Mouse (Mus musculus) liver, embryonic 13.5 days (tissue): ENCODE results near the gene Casp2. TPM values are rescaled to one million over a fixed set of nuclear protein-coding genes. Genes with fewer than 3 reads are reported as not detected.

ENCODE experiments used
- ATAC-seq: fragments of 200-750 bp; cut with Nextera tagmentation; 2 replicates; pipeline ENCODE4 v1.8.0; 2017; ENCODE audit warnings: low read depth, mild to moderate bottlenecking, moderate number of reproducible peaks, moderate library complexity
- DNase-seq: peaks from one replicate; pipeline ENCODE4 v3.0.0; 2022
- H3K27ac ChIP-seq: fragments of 300-500 bp; sonication (generic); 2 replicates; pipeline ENCODE4 v1.5.1; 2015; ENCODE audit warnings: moderate library complexity, mild to moderate bottlenecking, inconsistent platforms
- H3K27me3 ChIP-seq: fragments of 300-500 bp; sonication (generic); 2 replicates; pipeline ENCODE4 v1.6.1; 2015; ENCODE audit warnings: mild to moderate bottlenecking, inconsistent platforms
- H3K36me3 ChIP-seq: fragments of 300-500 bp; sonication (generic); 2 replicates; pipeline ENCODE4 v1.6.1; 2015; ENCODE audit warnings: mild to moderate bottlenecking, inconsistent platforms
- H3K4me1 ChIP-seq: fragments of 300-500 bp; sonication (generic); replicated peaks from 2 replicates; pipeline ENCODE4 v1.6.1; 2015; ENCODE audit warnings: inconsistent platforms
- H3K4me2 ChIP-seq: fragments of 300-500 bp; sonication (generic); 2 replicates; pipeline ENCODE4 v1.6.1; 2015; ENCODE audit warnings: inconsistent platforms, mild to moderate bottlenecking, moderate library complexity
- H3K4me3 ChIP-seq: fragments of 300-500 bp; sonication (generic); replicated peaks from 2 replicates; pipeline ENCODE4 v1.5.1; 2015; ENCODE audit warnings: mild to moderate bottlenecking, inconsistent platforms
- H3K9ac ChIP-seq: fragments of 300-500 bp; sonication (generic); 2 replicates; pipeline ENCODE4 v1.6.1; 2015; ENCODE audit warnings: mild to moderate bottlenecking, inconsistent platforms
- H3K9me3 ChIP-seq: fragments of 300-500 bp; sonication (generic); replicated peaks from 2 replicates; pipeline ENCODE4 v1.6.1; 2016; ENCODE audit warnings: inconsistent platforms
- WGBS: fragments of 180-500 bp; shearing (Covaris S2); methylation state at CpG from one replicate; pipeline ENCODE4 v1.1.7; 2015; ENCODE audit not compliant: insufficient replicate concordance; 5-methylcytosine and 5-hydroxymethylcytosine counted together
- polyA plus RNA-seq: library from polyadenylated mRNA; unstranded; fragments of >200 nt; fragmentation: Nextera tagmentation; extraction: Ambion mirVana; gene quantifications from 2 replicates; pipeline ENCODE4 v1.2.1, GENCODE M21; 2015

The Casp2 gene
- polyA plus RNA-seq, 1 experiment from 2014 or later: 26.0 TPM

DNA sequence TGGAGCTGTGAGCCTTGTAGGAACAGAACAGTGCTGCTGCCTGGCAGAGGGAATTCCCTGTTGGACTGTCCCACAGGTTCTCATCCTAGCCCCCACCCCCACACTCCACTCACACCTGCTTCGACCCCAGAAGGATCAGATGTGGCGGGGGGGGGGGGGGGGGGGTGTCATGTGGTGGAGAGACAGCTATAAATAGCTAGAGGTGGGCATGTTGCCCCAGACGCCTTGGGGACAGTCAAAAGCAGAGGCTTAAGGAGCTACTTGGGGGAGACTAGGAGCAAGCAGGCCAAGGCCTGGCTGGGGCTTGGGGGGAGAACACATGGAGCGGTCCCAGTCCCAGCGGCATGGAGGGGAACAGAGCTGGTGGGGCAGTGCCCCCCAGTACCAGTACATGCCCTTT is 21.7 kb downstream of the Casp2 start, which contains the start of gene Clcn1:
Gene Clcn1 (plus strand): TSS at position 238 of the 400 bp plus-strand sequence.
- DNase-seq (no peak), ATAC-seq (no peak)
- no peaks in the 10 kb centered on the region for H3K4me1 ChIP-seq
- no peak within 1 kb of the TSS for H3K4me2 ChIP-seq
- no peak within 1 kb of the TSS for H3K4me3 ChIP-seq
- H3K36me3 ChIP-seq: peaks cover 32% of the 10 kb centered on the region
- H3K9me3 ChIP-seq: no peaks in the 10 kb centered on the region
- H3K27ac ChIP-seq: no peak within 1 kb of the TSS
- WGBS: 79% methylated on average over 4 of the region's 5 CpGs
- no peaks in the 10 kb centered on the region for H3K27me3 ChIP-seq
- H3K9ac ChIP-seq: no peak within 1 kb of the TSS

DNA sequence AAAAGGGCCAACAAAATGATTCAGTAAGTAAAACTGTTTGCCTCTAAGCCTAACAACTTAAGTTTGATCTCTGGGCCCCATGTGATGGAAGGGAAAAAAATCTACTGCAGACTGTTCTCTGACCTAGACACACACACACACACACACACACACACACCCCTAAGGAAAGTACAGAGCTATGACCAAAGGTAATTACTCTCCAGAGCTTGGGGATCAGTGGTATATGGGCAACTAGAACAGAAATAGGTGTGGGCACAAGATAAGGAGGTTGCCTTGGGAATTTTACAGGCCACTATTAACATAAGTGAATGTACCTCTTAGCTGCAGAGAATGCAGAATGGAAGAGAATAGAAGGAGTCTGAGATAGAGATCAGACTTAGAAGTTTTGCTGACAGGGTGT is 22.8 kb downstream of the Casp2 start:
- DNase-seq (no peak), ATAC-seq (no peak)
- Histone ChIP-seq H3K9ac (no peak overlapping the region), H3K36me3 (peaks cover 20% of the 10 kb centered on the region), H3K4me3 (no peak overlapping the region), H3K9me3 (no peaks in the 10 kb centered on the region), H3K4me2 (no peak overlapping the region), H3K27ac (no peak overlapping the region), H3K4me1 (no peaks in the 10 kb centered on the region), H3K27me3 (no peaks in the 10 kb centered on the region)

DNA sequence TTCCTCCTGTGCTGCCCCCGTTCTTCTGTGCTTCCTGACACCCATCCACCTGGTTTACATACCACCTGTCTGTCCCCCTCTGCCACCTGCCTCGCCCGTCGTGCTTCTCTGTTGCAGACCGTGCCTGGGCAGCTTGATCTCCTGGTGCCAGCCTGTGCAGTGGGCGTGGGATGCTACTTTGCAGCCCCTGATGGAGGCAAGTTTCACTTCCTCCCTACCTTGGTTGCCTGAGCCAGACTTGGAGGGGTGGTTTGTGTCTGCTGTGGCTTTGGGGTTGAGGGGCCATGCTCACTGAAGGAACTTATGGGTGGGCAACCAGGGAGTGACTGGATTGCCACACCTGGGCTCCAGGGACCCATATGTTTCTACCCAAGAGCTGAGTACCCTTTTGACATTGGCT is 28.5 kb downstream of the Casp2 start:
- H3K9ac ChIP-seq: no peak overlapping the region
- ATAC-seq: no peak
- 63% methylated on average over 6 of the region's 6 CpGs for WGBS

DNA sequence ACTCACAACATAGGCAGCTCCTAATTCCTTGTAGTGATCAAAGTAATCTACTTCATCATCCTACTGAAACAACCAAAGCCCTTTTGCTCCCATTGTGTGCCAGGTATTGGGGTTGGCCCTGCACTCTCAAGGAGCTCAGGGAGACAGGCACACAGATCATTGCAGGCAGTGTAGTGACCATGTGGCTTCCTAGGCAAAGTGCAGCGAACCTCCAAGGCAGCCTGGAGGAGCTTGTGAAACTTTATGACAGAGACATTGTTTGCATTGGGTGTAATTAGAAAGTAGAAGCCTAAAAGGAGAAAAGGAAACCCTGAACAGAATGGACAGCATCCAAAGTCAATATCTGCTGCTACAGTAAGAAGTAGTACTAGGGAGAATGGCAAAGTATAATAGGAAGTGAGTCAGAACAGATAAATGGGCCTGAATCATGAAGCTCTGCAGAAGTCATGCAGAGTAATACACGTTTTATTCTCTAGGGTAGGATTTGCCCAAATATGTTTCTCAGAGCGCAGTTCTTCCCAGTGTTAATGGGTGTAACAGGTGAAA is 30.8 kb downstream of the Casp2 start:
- H3K4me1 ChIP-seq: no peaks in the 10 kb centered on the region
- no peak overlapping the region for H3K4me2 ChIP-seq
- no peak overlapping the region for H3K4me3 ChIP-seq
- 58% methylated on average over 3 of the region's 3 CpGs for WGBS
- H3K27me3 ChIP-seq: no peaks in the 10 kb centered on the region
- H3K27ac ChIP-seq: no peak overlapping the region
- no peaks in the 10 kb centered on the region for H3K36me3 ChIP-seq
- no peak overlapping the region for H3K9ac ChIP-seq
- DNase-seq (no peak), ATAC-seq (no peak)
- no peaks in the 10 kb centered on the region for H3K9me3 ChIP-seq

More for the DNA sequence above, 28.5 kb downstream of the Casp2 start:
- Histone ChIP-seq H3K4me3 (no peak overlapping the region), H3K4me2 (no peak overlapping the region), H3K27ac (no peak overlapping the region), H3K27me3 (no peaks in the 10 kb centered on the region), H3K4me1 (no peaks in the 10 kb centered on the region), H3K9me3 (no peaks in the 10 kb centered on the region), H3K36me3 (no peaks in the 10 kb centered on the region)
- no peak for DNase-seq

DNA sequence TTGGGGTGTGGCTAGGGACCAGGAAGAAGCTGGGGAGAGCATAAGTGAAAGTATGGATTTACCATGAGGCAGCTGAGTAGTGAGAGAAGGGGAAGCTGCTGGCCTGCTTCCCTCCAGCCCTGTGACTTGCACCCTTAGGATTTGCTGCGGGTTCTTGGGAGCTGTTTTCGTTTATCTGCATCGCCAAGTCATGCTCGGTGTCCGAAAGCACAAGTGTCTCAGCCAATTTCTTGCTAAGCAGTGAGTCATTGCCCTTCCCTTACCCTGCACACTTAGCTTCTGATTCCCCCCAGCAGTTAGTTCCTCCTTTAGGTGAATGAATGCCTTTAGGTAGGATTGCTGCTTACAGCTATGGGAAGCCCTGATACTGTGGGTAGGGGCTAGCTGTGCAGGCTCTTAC is 34.6 kb downstream of the Casp2 start:
- Histone ChIP-seq H3K27ac (no peak overlapping the region), H3K9me3 (no peaks in the 10 kb centered on the region), H3K9ac (no peak overlapping the region), H3K27me3 (no peaks in the 10 kb centered on the region), H3K4me1 (no peaks in the 10 kb centered on the region), H3K4me3 (no peak overlapping the region), H3K4me2 (no peak overlapping the region), H3K36me3 (no peaks in the 10 kb centered on the region)
- ATAC-seq: no peak
- 33% methylated on average over 5 of the region's 5 CpGs for WGBS
- no peak for DNase-seq

DNA sequence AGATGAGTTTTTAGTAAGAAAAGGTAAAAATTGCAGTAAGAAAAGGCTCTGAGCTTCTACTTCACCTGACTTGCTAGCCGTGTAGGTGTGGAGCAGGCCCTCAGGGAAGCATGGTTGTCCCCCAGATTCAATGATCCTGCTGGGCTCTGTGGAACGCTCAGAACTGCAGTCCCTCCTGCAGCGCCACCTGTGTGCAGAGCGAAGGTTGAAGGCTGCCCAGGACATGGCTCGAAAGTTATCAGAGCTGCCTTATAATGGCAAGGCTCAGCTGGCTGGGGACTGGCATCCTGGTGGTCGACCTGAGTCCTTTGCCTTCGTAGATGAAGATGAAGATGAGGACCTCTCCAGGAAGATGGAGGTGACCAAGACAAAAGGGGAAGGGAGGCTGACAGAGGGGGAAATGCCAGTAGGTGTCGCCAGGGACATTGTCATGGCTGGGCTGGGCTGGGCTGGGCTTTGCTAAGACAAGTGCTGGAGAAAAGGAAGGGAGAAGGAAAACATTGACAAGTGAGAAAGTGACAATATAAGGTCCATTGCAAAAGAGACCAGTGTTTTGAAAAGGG is 45.1 kb downstream of the Casp2 start:
- DNase-seq (no peak), ATAC-seq (no peak)
- 37% methylated on average over 8 of the region's 8 CpGs for WGBS
- Histone ChIP-seq H3K4me3 (no peak overlapping the region), H3K36me3 (no peaks in the 10 kb centered on the region), H3K4me2 (no peak overlapping the region), H3K27ac (no peak overlapping the region), H3K9me3 (no peaks in the 10 kb centered on the region), H3K4me1 (no peaks in the 10 kb centered on the region), H3K9ac (no peak overlapping the region), H3K27me3 (no peaks in the 10 kb centered on the region)

DNA sequence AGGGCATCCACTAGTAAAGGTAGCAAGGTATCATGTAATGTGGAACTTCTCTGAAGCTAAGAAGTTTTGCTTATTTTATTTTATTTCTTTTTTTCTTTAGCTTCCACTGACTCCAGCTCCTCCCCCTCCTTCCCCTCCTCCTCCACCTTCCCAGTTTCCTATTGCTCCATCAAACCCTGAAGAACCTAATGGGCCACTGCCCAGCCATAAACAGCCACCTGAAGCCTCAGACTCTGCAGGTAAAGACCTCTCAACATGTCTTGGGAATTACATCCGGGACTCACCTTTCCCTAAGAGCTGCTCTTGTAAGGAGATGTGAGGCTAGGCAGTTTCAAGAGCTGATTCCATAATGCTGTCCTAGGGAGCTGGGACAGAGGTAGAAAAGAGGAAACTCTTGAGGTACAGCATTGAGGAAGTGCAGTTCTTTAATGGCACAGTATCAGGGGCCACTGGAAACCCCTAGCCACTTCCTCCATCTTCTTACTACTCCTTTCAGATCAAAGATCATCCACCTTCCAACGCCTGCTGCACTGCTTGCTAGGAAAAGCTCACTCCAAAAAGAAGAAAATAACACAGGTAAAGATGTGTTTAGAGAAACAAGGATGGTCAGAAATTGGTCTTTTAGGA is 45.8 kb downstream of the Casp2 start:
- 41% methylated on average over 2 of the region's 2 CpGs for whole genome bisulfite sequencing
- DNase-seq (no peak), ATAC-seq (no peak)
- Histone ChIP-seq H3K27ac (no peak overlapping the region), H3K4me3 (no peak overlapping the region), H3K27me3 (no peaks in the 10 kb centered on the region), H3K9ac (no peak overlapping the region), H3K36me3 (no peaks in the 10 kb centered on the region), H3K9me3 (no peaks in the 10 kb centered on the region), H3K4me2 (no peak overlapping the region), H3K4me1 (no peaks in the 10 kb centered on the region)

DNA sequence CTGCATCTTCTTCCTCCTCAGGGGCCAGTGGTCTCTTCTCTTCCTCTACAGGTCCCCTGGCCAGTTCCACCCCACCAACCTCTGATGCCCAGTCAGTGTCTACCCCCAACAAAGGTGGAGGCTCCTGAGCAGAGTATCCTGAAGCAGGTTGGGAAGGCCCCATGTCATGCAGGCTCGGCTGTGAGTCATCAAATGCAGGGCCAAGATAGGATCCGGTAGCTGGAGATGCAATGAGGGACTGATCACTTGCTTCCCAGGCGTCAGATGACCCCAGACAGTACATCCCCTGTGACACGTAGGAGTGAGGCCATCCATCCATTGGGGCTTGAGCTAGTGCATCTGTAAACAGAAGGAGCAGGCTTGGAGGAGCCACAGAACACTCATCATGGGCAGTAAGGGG is 53.5 kb downstream of the Casp2 start:
- Histone ChIP-seq H3K27me3 (peaks cover 41% of the 10 kb centered on the region), H3K4me1 (no peaks in the 10 kb centered on the region), H3K4me2 (no peak overlapping the region), H3K4me3 (no peak overlapping the region), H3K9me3 (no peaks in the 10 kb centered on the region), H3K27ac (no peak overlapping the region), H3K36me3 (no peaks in the 10 kb centered on the region), H3K9ac (no peak overlapping the region)
- WGBS: 59% methylated on average over 4 of the region's 4 CpGs
- DNase-seq: no peak
- no peak for ATAC-seq

DNA sequence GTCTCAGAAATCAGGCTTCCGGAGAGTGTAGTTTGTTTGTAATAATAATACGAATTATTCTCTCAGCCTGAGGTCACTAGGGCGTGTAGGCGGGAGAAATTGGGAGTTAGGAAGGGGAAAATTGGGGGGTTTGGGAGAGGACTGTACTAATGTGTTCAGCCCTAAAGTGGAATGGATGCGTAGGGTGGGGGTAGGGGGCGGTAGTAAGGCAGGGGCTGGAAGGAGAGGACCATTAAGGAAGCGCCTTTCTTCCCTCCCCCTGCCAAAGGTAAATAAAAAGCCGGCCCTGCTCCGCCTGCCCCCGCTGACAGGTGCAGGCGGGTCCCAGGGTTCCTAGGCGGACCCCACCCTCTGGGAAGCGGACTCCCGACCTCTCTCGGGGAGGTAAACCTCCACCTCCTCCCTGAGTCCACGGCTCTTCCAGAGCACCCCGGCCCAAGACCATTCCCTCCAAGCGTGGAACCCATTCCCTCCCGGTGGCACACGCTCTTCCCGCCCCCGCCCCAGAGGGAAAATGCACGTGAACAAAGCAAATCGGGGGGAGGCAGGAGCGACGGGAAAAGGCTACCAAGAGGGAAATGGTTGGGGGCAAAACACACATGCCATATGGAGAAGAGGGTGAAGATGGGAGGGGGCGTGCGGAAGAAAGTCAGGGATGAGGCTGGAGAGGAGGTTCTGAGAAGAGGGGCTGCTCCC is 58.7 kb downstream of the Casp2 start:
- Histone ChIP-seq H3K27ac (no peak overlapping the region), H3K27me3 (peaks cover 64% of the 10 kb centered on the region), H3K4me2 (peak overlapping the region; percentile 69), H3K4me3 (peak overlapping the region; percentile 52), H3K9me3 (no peaks in the 10 kb centered on the region), H3K36me3 (no peaks in the 10 kb centered on the region), H3K9ac (no peak overlapping the region), H3K4me1 (peaks cover 29% of the 10 kb centered on the region)
- ATAC-seq (no peak), DNase-seq (no peak)
- WGBS: 4% methylated on average over 28 of the region's 28 CpGs

DNA sequence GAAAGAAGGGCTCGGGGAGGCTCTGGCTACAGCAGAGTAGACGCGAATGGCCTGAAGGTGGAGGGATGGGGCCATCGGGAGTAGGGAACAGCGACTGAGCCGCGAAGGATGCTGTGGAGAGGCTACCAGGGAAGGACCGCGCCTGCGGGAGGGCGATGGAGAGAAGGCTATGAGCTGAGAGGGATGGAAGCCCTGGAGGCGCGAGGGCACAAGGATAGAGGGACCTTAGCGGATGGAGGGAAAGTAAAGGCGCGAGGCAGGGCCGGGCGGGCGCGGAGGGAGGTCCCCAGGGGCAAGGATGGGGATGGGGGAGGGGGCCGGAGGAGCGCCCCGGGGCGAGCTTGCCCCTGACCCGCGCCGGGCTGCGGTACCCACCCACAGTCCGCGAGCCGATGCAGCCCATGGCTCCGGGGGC is 59.3 kb downstream of the Casp2 start:
- H3K9ac ChIP-seq: no peak overlapping the region
- no peak for ATAC-seq
- no peak for DNase-seq

DNA sequence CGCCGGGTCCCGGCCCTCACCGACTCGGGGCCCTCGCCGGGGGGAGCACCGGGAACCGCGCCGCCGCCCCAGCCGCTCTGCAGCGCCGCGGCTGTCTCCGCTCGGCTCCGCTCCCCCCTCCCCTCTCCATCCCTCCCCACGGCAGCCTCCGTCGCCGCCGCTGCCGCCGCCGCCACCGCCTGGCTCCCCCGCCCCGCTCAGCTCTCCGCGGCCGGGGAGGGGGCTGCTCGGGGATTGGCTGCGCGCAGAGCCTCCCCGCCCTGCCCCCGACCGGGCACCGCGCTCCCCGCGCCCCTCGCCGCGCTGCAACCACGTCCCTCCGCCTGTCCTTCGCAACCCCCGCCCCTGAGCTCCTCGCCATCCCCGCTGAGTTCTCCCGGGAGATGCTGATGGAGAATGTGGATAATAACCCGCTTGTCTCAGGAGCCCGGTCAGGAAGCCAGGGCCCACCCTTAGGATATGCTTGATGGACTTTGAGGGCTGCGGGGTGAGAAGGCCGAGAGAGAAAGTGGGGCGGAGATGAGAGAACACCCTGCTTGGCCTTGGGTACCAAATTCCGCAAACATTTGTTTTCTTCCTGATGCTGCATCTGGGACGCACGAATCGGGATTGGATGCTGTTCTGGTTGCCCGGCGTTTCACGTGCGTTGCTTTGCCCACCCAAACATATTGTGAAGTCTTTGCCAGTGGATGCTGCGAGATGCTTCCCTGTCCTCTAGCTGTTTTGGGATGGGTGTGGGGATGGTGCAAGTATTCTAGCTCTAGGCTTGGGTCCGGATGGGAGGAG is 59.9 kb downstream of the Casp2 start, which contains the start of gene Fam131b:
Gene Fam131b (minus strand): TSS at position 162 of the 786 bp plus-strand sequence.
- peaks cover 34% of the 10 kb centered on the region for H3K4me1 ChIP-seq
- peak within 1 kb of the TSS; percentile 69 for H3K4me2 ChIP-seq
- peak within 1 kb of the TSS; percentile 52 for H3K4me3 ChIP-seq
- H3K9ac ChIP-seq: no peak within 1 kb of the TSS
- H3K27ac ChIP-seq: no peak within 1 kb of the TSS
- peaks cover 61% of the 10 kb centered on the region for H3K27me3 ChIP-seq
- DNase-seq (no peak), ATAC-seq (no peak)
- WGBS: 1% methylated on average over 36 of the region's 68 CpGs
- H3K36me3 ChIP-seq: no peaks in the 10 kb centered on the region
- H3K9me3 ChIP-seq: no peaks in the 10 kb centered on the region

More for the DNA sequence above, 59.3 kb downstream of the Casp2 start:
- Histone ChIP-seq H3K4me1 (peaks cover 34% of the 10 kb centered on the region), H3K36me3 (no peaks in the 10 kb centered on the region), H3K4me3 (peak overlapping the region; percentile 52), H3K27me3 (peaks cover 64% of the 10 kb centered on the region), H3K27ac (no peak overlapping the region), H3K4me2 (peak overlapping the region; percentile 69), H3K9me3 (no peaks in the 10 kb centered on the region)
- WGBS: 2% methylated on average over 20 of the region's 32 CpGs
